Mouse (Mus musculus): Measurements from ENCODE around the gene Sh2d7. TPM values are rescaled to one million over a fixed set of nuclear protein-coding genes. Genes with fewer than 3 reads are reported as not detected.
A peak's percentile ranks its signal among the peaks of the same experiment; 100 is the strongest.

Gene Sh2d7
- total and polyA plus RNA-seq, 2 experiments from 2014 or later = 0.09 TPM; not detected in 1

DNA sequence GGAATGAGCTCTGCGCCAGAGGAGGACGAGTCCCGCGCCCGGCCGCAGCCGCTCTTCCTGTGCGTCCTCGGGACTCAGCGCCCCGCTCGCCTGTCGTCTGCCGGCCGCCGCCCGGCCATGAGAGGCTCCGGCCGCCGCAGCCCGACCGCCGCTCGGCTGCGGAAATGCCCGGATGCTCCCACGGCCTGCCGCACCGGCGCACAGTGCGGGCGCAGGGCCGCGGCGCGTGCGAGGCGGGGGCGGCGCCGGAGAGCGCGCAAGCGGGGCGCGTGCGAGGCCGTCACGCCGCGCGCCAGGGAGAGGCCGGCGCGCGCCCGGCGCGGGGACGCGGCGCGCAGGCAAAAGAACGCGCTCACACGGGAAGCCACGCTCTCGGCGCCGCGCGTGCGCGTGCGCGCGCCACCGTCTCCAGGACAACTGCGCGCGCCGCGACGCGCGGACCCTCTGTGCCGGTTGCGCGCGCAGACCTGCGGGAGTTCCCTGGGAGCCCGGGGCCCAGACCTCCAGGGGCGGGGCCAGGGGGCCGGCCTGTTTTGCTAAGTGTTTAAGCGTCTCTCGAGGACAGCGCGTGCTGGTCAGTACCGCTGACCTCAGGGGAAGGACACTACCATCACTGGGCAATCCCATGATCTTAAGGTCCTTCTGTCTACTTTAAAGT is 37.2 kb upstream of the Sh2d7 start, which contains the start of gene Dmxl2:
Dmxl2 (minus strand) TSS at position 174 of the 658 bp plus-strand sequence.
- WGBS = 5% methylated on average over 75 of the region's 99 CpGs
- ATAC-seq (peak; percentile 96), DNase-seq (ENCODE audit: low spot score) (peak; percentile 98)
- peak within 1 kb of the TSS; percentile 71 for H3K4me2 ChIP-seq (ENCODE audit: low read depth, low read length)
- peak within 1 kb of the TSS; percentile 92 for H3K9ac ChIP-seq (replicated peaks; ENCODE audit: low read length)
- H3K27ac ChIP-seq = peak within 1 kb of the TSS; percentile 90
- H3K27me3 ChIP-seq (ENCODE audit: insufficient read depth, low read length) = no peaks in the 10 kb centered on the region
- peak within 1 kb of the TSS; percentile 68 for H3K4me3 ChIP-seq (ENCODE audit: low read length)
- no peaks in the 10 kb centered on the region for H3K36me3 ChIP-seq (ENCODE audit: insufficient read depth, low read length)
- H3K4me1 ChIP-seq (ENCODE audit: insufficient read depth, low read length) = 0 out of 2 replicates have a peak, but pooled peaks cover 6% of the 10 kb centered on the region
- no peak for TF ChIP-seq CTCF (IDR thresholded peaks at IDR 0.05; ENCODE audit: low read depth)
- no peaks in the 10 kb centered on the region for H3K9me3 ChIP-seq (ENCODE audit: low read length)

- DNase-seq (ENCODE audit: low spot score) (no peak), ATAC-seq (no peak)
- Histone ChIP-seq H3K9ac (replicated peaks; ENCODE audit: low read length) (peak overlapping the region; percentile 92), H3K36me3 (ENCODE audit: insufficient read depth, low read length) (no peaks in the 10 kb centered on the region), H3K27ac (peak overlapping the region; percentile 90), H3K4me1 (ENCODE audit: insufficient read depth, low read length) (0 out of 2 replicates have a peak, but pooled peaks cover 6% of the 10 kb centered on the region), H3K4me2 (ENCODE audit: low read depth, low read length) (peak overlapping the region; percentile 71), H3K4me3 (ENCODE audit: low read length) (peak overlapping the region; percentile 68), H3K9me3 (ENCODE audit: low read length) (no peaks in the 10 kb centered on the region), H3K27me3 (ENCODE audit: insufficient read depth, low read length) (no peaks in the 10 kb centered on the region)
- TF ChIP-seq CTCF (IDR thresholded peaks at IDR 0.05; ENCODE audit: low read depth) = no peak
- 3% methylated on average over 13 of the region's 13 CpGs for WGBS
Measured at GRCm38 (mm10) chr9:54502111-54502495, 36.7 kb upstream of the Sh2d7 start.

GRCm38 (mm10) chr9:54502873-54503272 is 35.9 kb upstream of the Sh2d7 start:
- Histone ChIP-seq H3K9ac (replicated peaks; ENCODE audit: low read length) (peak overlapping the region; percentile 92; the same call in 1 of the 2 replicates), H3K4me2 (ENCODE audit: low read depth, low read length) (peak overlapping the region; percentile 71), H3K27me3 (ENCODE audit: insufficient read depth, low read length) (no peaks in the 10 kb centered on the region), H3K36me3 (ENCODE audit: insufficient read depth, low read length) (no peaks in the 10 kb centered on the region), H3K4me1 (ENCODE audit: insufficient read depth, low read length) (0 out of 2 replicates have a peak, but pooled peaks cover 6% of the 10 kb centered on the region), H3K27ac (peak overlapping the region; percentile 90; the same call in 1 of the 2 replicates), H3K4me3 (ENCODE audit: low read length) (peak overlapping the region; percentile 68), H3K9me3 (ENCODE audit: low read length) (no peaks in the 10 kb centered on the region)
- no peak for ATAC-seq
- TF ChIP-seq CTCF (IDR thresholded peaks at IDR 0.05; ENCODE audit: low read depth) = no peak
- no peak for DNase-seq (ENCODE audit: low spot score)
- WGBS = 14% methylated on average over 12 of the region's 12 CpGs

DNA sequence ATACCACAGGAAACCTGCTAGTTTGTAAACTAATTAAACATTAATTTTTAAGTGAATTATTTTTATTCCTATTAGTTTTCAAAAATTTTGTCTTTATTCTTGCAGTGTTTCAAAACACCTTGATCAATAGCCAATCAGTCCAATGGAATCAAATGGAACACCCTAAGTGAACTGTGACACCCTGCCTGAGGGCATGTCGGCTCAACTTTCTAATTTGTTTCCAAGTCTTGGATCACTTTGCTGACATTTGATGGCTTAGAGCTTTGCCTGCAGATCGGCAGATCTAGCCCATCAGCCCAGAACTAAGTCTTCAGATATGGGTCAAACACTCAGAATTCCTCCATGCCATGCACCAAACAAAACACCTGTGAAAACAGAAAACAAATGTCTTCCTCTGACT is 22.8 kb upstream of the Sh2d7 start:
- TF ChIP-seq CTCF (IDR thresholded peaks at IDR 0.05; ENCODE audit: low read depth) = no peak
- no peak overlapping the region for H3K4me3 ChIP-seq (ENCODE audit: low read length)
- ATAC-seq (no peak), DNase-seq (ENCODE audit: low spot score) (no peak)
- no peak overlapping the region for H3K27ac ChIP-seq
- no peaks in the 10 kb centered on the region for H3K9me3 ChIP-seq (ENCODE audit: low read length)
- no peak overlapping the region for H3K9ac ChIP-seq (replicated peaks; ENCODE audit: low read length)
- H3K4me1 ChIP-seq (ENCODE audit: insufficient read depth, low read length) = no peaks in the 10 kb centered on the region
- H3K4me2 ChIP-seq (ENCODE audit: low read depth, low read length) = no peak overlapping the region
- no peaks in the 10 kb centered on the region for H3K36me3 ChIP-seq (ENCODE audit: insufficient read depth, low read length)
- no peaks in the 10 kb centered on the region for H3K27me3 ChIP-seq (ENCODE audit: insufficient read depth, low read length)
- 81% methylated on average over 2 of the region's 2 CpGs for WGBS

DNA sequence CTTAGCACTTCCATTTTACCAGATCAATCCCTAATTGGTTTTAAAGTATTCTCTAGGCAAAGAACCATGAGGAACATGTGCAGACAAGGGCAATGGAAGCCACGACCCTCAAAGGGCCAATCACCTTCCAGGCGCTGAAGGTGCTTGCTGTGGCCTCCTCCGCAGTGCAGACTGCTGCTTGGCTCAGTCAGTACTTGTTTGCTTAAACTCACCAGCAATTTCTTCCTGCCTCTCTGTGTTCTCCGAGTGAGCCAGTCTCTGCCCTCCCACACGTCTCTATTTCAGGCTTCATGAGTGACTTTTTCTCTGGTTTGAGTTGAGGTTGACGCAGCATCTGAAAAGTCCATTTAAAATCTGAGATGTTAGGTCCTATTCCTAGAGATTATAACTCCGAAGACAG is 19.9 kb upstream of the Sh2d7 start:
- DNase-seq (ENCODE audit: low spot score) (no peak), ATAC-seq (no peak)
- Histone ChIP-seq H3K36me3 (ENCODE audit: insufficient read depth, low read length) (no peaks in the 10 kb centered on the region), H3K9ac (replicated peaks; ENCODE audit: low read length) (no peak overlapping the region), H3K4me3 (ENCODE audit: low read length) (no peak overlapping the region), H3K27me3 (ENCODE audit: insufficient read depth, low read length) (no peaks in the 10 kb centered on the region), H3K4me1 (ENCODE audit: insufficient read depth, low read length) (no peaks in the 10 kb centered on the region), H3K4me2 (ENCODE audit: low read depth, low read length) (no peak overlapping the region), H3K9me3 (ENCODE audit: low read length) (no peaks in the 10 kb centered on the region), H3K27ac (no peak overlapping the region)
- TF ChIP-seq CTCF (IDR thresholded peaks at IDR 0.05; ENCODE audit: low read depth) = no peak
- WGBS = 72% methylated on average over 7 of the region's 7 CpGs

DNA sequence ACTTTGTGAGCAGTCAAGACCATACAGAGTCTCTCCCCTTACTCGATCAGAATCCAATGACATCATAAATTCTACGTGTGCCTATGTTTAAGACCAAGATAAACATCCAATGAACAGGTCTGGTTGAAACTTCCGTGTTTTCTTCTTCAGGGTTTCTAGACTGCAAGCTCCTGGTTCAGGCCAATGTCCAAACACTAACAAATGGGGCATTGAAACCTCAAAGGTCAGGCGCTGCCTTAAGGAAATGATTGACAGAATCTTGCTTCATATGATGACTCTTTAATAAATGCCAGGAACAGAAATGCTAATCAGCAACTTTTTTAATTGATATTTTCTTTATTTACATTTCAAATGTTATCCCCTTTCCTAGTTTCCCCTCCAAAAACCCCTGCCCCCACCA is 18.5 kb upstream of the Sh2d7 start:
- 86% methylated on average over 4 of the region's 4 CpGs for WGBS
- H3K27me3 ChIP-seq (ENCODE audit: insufficient read depth, low read length) = no peaks in the 10 kb centered on the region
- DNase-seq (ENCODE audit: low spot score) (no peak), ATAC-seq (no peak)
- H3K36me3 ChIP-seq (ENCODE audit: insufficient read depth, low read length) = no peaks in the 10 kb centered on the region
- no peak overlapping the region for H3K4me2 ChIP-seq (ENCODE audit: low read depth, low read length)
- H3K9ac ChIP-seq (replicated peaks; ENCODE audit: low read length) = no peak overlapping the region
- TF ChIP-seq CTCF (IDR thresholded peaks at IDR 0.05; ENCODE audit: low read depth) = no peak
- H3K9me3 ChIP-seq (ENCODE audit: low read length) = no peaks in the 10 kb centered on the region
- H3K4me1 ChIP-seq (ENCODE audit: insufficient read depth, low read length) = no peaks in the 10 kb centered on the region
- H3K27ac ChIP-seq = no peak overlapping the region
- no peak overlapping the region for H3K4me3 ChIP-seq (ENCODE audit: low read length)

DNA sequence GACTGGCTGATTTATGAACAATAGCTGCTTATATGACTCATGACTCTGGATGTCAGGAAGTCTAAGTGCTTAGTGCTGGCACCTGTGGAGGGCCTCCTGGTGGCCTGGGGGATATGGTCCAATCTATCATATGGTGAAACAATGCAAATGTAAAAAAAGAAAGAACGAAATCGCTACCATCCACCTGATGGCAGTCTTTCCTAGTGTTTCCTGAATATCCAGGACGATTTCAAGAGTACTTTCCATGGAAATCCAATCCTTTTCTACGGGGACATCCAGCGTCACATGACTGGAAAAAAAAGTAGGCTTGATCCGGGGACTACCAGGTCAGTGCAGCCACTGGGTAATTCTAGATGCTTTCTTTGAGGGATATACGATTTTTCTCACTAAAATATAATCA is 11.1 kb upstream of the Sh2d7 start:
- DNase-seq (ENCODE audit: low spot score) = peak; percentile 42
- H3K9ac ChIP-seq (replicated peaks; ENCODE audit: low read length) = no peak overlapping the region
- no peak for ATAC-seq
- WGBS = 69% methylated on average over 7 of the region's 7 CpGs
- H3K4me3 ChIP-seq (ENCODE audit: low read length) = no peak overlapping the region
- H3K4me1 ChIP-seq (ENCODE audit: insufficient read depth, low read length) = no peaks in the 10 kb centered on the region
- peak; percentile 47 for TF ChIP-seq CTCF (IDR thresholded peaks at IDR 0.05; ENCODE audit: low read depth)
- no peak overlapping the region for H3K27ac ChIP-seq
- H3K36me3 ChIP-seq (ENCODE audit: insufficient read depth, low read length) = no peaks in the 10 kb centered on the region
- H3K4me2 ChIP-seq (ENCODE audit: low read depth, low read length) = no peak overlapping the region
- no peaks in the 10 kb centered on the region for H3K9me3 ChIP-seq (ENCODE audit: low read length)
- H3K27me3 ChIP-seq (ENCODE audit: insufficient read depth, low read length) = no peaks in the 10 kb centered on the region

All from hindbrain, postnatal 0 days (tissue).